Mouse (Mus musculus) brown adipose tissue, adult 24 weeks (tissue): ENCODE data around the gene Fam13a. TPM values are rescaled to one million over a fixed set of nuclear protein-coding genes. Genes with fewer than 3 reads are reported as not detected.

Experiments
- H3K27ac ChIP-seq: fragments of 200-500 bp; replicated peaks from 2 replicates; pipeline ENCODE4 v1.5.1; 2012; ENCODE audit warnings: low read depth, mild to moderate bottlenecking, low read length
- H3K4me1 ChIP-seq: fragments of 200-500 bp; 2 replicates; pipeline ENCODE4 v1.6.1; 2012; ENCODE audit warnings: low read length, mixed read lengths; ENCODE audit not compliant: control insufficient read depth, insufficient read depth, insufficient read length
- H3K4me3 ChIP-seq: fragments of 200-500 bp; 2 replicates; pipeline ENCODE4 v1.5.1; 2012; ENCODE audit warnings: low read depth, mild to moderate bottlenecking, low read length, moderate library complexity; ENCODE audit not compliant: insufficient read depth
- polyA plus RNA-seq: library from polyadenylated mRNA; stranded (reverse); fragments of >200 nt; gene quantifications from 2 replicates; pipeline ENCODE4 v1.2.4, GENCODE M21; 2012; ENCODE audit not compliant: missing spikeins, insufficient read depth, insufficient read length

Gene Fam13a
- polyA plus RNA-seq, 1 experiment = 80.3 TPM

DNA sequence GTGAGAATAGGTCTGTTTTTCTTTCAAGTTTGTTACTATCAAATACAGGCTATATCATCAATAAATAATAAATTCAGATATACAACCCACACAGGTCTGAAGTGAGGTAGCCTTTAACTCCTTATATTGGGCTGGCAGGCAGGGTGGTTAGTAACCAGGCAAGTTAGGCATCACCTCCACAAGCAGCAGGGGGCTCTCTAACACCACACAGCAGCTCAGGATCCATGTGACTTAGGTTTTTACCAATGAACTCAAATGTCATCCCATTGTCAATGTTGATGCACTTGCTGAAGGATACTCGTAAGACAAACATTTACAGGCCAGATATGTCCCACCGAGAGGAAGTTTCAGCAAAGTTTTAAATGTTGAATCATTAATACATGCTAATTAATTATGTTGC, 4.0 kb downstream of the Fam13a start:
- peaks cover 12% of the 10 kb centered on the region for H3K4me1 ChIP-seq

DNA sequence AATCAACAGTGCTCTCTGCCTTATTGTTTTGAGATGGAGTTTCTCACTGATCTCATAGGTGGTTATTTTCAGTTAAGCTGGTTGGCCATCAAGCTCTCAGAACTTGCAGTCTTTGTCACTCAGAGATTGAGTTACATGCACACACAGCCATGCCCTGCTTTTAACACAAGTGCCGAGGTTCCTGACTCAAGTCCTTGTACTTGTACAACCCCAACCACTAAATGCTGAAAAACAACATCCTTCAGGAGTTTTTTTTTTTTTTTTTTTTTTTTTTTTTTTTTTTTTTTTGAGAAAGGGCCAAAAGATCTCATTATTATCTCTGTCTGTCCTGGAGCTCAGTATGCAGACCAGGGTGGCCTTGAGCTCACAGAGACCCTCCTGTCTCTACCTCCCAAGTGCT, 4.5 kb downstream of the Fam13a start:
- 0 out of 2 replicates have a peak overlapping the region, but pooled peaks have one; percentile 23 for H3K27ac ChIP-seq
- no peak overlapping the region for H3K4me3 ChIP-seq
- peaks cover 13% of the 10 kb centered on the region for H3K4me1 ChIP-seq

More for the DNA sequence above, 4.0 kb downstream of the Fam13a start:
- H3K4me3 ChIP-seq = no peak overlapping the region
- H3K27ac ChIP-seq = no peak overlapping the region

DNA sequence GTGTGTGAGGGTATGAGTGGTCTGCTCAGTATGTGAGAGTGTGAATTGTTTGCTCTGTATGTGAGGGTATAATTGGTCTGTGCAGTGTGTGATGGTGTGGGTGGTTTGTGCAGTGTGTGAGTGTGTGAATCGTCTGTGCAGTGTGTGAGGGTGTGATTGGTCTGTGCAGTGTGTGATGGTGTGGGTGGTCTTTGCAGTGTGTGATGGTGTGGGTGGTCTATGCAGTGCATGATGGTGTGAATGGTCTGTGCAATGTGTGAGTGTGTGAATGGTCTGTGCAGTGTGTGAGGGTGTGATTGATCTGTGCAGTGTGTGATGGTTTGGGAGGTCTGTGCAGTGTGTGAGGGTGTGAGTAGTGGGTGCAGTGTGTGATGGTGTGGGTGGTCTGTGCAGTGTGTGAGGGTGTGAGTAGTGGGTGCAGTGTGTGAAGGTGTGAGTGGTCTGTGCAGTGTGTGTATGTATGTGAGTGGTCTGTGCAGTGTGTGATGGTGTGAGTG, 8.0 kb downstream of the Fam13a start:
- H3K4me3 ChIP-seq = no peak overlapping the region
- H3K4me1 ChIP-seq = peaks cover 14% of the 10 kb centered on the region
- H3K27ac ChIP-seq = no peak overlapping the region

DNA sequence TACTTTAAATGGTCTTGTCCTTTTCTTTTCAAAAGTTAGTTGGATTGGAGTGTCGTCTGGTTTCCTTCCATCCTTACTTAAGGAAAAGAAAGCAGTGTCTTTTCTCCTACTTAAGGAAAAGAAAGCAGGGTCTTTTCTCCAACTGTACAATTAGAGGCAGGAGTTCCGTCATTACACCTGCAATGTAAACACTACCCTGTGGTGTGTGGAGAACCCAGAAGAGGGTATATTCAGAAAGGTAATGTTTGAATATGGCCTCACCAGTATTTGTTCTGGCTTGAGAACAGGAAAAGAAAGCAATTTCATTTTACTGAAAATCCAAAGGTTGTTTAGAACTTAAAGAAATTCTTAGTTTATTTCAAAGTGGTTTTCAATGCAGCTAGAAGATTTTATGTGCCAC, 9.6 kb downstream of the Fam13a start:
- Histone ChIP-seq H3K27ac (no peak overlapping the region), H3K4me1 (peaks cover 14% of the 10 kb centered on the region), H3K4me3 (no peak overlapping the region)

DNA sequence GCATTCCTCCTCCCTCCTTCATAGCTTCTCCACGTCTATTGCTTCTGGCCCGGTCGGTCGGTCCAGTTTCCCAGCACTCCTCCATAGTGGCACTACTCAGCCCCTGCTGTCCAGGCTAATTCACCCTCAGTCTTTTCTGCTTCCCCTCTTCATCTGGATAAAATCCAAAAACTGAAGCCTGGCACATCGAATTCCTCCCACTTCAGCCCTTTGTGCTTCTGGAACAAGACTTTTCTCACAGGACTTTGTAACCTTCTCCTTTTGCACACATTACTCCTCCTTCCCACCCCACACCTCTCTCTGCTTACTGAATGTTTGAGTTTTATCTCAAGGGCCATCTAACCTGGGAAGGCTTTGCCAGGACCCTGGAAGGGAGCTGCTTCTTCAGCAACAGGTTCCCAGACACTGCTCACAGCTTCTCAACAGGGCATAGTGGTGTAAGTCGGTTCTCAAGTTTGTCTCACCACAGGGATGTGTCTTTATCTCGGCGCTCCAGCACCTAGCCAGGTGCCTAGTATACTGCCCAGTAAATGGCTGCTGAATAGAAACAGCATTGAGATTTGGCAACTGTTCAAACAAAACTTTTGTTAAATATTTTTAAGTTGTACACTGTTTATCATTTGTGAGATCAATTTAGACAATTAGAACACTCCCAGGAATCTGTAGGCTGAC, 10.1 kb downstream of the Fam13a start:
- H3K27ac ChIP-seq = peak overlapping the region; percentile 17; the same call in 1 of the 2 replicates
- H3K4me3 ChIP-seq = no peak overlapping the region
- peaks cover 14% of the 10 kb centered on the region for H3K4me1 ChIP-seq

DNA sequence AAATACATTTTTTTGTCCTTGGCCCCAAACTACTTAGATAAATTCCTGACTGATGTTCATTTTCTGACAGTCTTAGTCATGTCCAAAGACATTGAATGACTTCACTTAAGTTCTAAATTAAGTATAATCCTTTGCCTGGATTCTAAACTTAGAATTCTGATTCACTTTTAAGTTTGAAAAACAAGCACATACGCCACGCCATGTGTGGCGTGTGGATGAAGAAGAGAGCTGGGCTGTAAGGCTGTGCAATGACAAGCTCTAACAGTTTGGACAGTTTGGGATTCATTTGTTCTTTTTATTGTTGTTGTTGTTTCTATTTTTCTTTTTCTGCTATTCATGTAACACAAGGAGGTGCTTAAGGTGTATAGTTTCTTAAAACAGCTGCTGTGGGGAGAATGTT, 13.6 kb downstream of the Fam13a start:
- Histone ChIP-seq H3K4me3 (no peak overlapping the region), H3K27ac (peak overlapping the region; percentile 18; the same call in 1 of the 2 replicates), H3K4me1 (peaks cover 9% of the 10 kb centered on the region)

DNA sequence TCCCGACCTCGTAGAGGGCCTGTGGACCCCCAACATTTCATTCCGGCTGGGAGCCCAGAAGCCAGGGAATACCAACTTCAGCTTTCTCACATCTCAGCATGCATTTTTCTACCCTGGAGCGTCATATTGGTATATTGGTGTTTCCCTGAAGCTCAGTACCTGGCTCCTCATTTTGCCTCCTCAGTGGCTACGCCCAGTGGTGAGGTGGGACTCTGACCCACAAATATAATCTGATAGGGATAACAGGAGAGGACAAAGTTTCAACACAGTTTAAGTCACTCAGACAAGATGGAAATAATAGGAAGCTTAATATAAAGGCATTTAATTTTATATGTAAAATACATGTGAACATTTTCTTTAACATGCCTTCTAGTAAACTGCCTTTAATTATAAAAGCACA, 19.7 kb downstream of the Fam13a start:
- H3K27ac ChIP-seq = no peak overlapping the region
- H3K4me3 ChIP-seq = no peak overlapping the region
- H3K4me1 ChIP-seq = peaks cover 3% of the 10 kb centered on the region

DNA sequence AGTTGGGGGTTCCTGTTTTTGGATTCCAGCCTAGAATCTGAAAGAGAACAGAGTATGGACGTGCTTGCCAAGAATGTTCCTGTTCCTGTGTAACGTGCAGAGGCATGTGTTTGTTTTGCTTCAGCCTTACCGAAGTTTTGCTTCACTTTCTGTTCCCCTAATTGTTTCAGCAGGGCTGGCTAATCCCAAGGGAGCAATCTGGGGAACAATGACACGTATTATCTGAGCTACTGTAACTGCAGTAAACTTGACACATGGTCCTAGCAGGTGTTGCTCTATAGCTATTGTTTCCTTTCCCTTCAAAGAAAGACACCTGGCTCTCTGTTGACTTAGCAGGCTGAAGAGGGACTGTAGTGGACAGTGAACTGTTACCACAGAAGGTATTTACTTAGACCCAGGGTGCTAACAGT, 25.3 kb downstream of the Fam13a start:
- peaks cover 10% of the 10 kb centered on the region; the same call in 1 of the 2 replicates for H3K4me1 ChIP-seq
- H3K4me3 ChIP-seq = 0 out of 2 replicates have a peak overlapping the region, but pooled peaks have one; percentile 16
- peak overlapping the region; percentile 28 for H3K27ac ChIP-seq

DNA sequence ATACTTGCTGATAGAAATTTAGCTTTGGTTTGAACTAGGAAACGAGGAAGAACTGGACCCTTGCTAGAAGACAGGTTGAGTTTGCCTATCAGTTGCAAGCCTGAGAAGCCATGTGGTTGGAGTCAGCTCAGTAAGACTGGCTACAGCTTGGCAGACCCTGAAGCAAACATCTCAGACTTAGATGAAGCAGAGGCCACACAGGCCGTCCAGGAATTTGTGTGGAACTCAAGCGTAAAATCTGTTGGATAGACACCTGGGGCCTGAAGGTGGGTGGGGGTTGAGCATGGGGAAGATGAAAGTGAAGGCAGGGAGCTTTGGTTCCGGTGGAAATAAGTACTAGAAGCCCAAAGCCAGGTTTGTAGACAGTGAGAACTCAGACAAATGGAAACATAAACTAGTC, 25.8 kb downstream of the Fam13a start:
- Histone ChIP-seq H3K27ac (peak overlapping the region; percentile 28), H3K4me1 (peaks cover 10% of the 10 kb centered on the region; the same call in 1 of the 2 replicates), H3K4me3 (0 out of 2 replicates have a peak overlapping the region, but pooled peaks have one; percentile 16)

DNA sequence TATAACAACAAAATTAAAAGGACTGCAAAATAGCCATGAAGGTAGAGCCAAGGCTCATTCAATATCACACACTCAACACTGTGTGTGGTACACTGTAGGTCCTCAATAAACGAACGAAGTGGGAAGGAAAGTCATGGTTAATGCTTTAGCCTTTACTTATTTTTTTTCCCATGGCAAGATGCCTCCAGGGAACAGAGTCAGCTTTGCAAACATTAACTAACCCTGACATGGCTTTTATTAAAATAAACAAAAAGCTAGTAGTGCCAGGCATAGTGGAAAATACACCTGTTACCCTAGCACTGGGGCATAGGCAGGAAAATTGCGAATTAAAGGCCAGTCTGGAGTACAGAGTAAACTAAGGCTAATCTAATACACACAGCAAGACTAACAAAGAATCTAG, 35.2 kb downstream of the Fam13a start:
- Histone ChIP-seq H3K4me1 (no peaks in the 10 kb centered on the region), H3K27ac (no peak overlapping the region), H3K4me3 (no peak overlapping the region)

DNA sequence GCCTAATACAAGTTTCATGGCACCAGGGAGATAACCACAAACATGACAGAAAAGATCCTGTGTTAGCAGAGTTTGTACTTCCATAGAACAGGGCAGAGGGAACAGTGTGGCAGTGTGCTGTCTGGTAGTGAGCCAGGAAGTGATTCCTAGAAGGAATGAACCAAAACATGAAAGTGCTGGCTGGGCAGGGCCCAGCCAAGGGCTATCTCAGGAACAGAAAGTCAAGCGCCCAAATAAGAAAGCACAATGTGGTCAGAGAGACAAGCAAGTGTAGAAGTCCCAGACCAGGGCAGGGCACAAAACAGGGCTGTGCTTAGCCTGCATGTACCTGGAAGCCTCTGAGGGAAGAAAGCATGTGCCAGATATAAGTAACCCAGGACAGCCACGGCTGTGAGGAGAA, 35.6 kb downstream of the Fam13a start:
- H3K27ac ChIP-seq = no peak overlapping the region
- H3K4me1 ChIP-seq = no peaks in the 10 kb centered on the region
- no peak overlapping the region for H3K4me3 ChIP-seq

DNA sequence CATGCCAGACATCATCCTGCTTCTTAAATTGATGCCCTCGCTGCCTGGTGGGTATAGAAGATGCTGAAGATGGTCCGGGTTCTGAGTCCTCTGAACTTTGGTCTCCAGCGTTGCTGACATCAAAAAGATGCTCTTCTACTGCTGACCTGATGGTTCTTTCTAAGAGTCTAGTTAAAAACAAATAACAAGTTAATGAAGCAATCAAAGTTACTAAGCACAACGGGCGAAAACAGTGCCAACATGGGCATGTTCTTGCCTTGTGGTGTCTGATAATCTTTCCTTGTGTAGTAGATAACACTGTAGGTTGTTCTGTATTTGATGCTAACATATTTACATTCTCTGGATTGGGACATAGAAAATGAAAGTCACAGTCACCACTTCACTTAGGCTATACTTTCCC, 37.2 kb downstream of the Fam13a start:
- Histone ChIP-seq H3K4me1 (no peaks in the 10 kb centered on the region), H3K4me3 (no peak overlapping the region), H3K27ac (no peak overlapping the region)

DNA sequence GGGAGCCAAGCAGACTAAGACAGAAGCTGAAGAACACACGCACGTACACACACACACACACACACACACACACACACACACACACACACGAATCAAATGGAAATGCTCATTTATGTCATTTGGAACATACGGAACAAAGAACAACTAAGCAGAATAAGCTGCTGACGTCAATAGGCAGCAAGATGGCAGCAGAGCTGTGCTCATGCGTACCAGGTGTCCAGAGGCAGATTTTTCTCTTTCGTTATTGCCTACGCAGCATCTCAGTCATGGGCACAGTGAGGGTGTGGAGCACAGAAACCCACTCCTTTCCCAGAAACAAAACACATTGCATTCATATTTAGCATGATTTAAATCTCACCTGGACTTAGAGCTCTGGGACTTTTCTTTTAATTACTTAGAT, 39.2 kb downstream of the Fam13a start:
- H3K27ac ChIP-seq = no peak overlapping the region
- H3K4me1 ChIP-seq = no peaks in the 10 kb centered on the region
- H3K4me3 ChIP-seq = no peak overlapping the region

DNA sequence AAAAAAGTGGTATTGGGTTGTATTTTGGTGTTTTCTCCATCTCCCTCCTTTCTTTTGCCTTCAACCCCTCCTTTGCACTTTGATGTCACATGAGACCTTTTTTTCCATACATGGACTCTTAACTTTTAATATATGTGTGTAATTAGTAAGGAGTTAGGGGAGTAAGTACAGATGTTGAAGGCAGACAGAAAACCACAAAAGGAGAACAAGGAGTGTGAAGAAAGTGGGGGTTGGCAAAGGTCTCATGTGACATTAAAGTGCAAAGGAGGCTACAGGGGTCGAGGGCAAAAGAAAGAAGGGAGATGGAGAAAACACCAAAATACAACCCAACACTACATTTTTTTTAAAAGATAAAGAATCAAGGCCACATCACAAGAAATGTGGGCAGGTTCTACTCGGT, 49.1 kb downstream of the Fam13a start:
- Histone ChIP-seq H3K4me1 (no peaks in the 10 kb centered on the region), H3K4me3 (no peak overlapping the region), H3K27ac (0 out of 2 replicates have a peak overlapping the region, but pooled peaks have one; percentile 11)

DNA sequence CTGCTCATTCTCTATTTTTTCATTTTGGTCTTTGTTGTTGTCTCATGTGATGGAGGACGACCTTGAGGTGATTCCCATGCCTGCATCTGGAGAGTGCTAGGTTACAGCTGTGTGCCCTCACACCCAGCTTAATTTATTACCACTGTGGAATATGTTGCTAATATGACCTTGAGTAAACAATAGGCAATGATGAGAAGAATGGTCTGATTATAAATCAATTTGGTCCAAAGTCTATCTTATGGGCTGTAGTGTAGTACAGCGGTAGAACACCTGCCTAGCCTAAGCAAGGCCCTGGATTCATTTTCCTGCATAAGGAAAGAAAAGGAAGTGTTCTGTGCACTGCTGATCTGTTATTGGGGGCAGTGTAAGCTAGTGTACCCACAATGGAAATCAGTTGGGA, 49.9 kb downstream of the Fam13a start:
- Histone ChIP-seq H3K4me1 (no peaks in the 10 kb centered on the region), H3K27ac (no peak overlapping the region), H3K4me3 (no peak overlapping the region)

DNA sequence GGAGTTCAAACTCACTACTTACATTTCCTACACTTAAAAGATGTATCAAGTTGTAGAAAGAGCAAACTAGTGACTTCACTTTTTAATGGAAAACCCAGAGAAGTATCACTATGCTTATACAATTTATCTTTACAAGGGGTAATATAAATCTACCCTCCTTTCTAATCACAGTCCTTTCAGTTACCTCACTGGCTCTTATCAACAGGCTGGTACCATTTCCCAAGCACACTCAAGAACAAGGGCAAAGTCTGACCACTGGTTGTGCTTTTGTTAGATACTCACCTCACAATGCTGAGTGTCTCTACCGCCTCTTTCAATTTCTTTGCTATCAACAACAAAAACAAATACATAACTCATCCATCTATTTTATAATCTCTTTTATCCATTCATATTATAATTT, 51.5 kb downstream of the Fam13a start:
- Histone ChIP-seq H3K4me1 (no peaks in the 10 kb centered on the region), H3K27ac (no peak overlapping the region), H3K4me3 (no peak overlapping the region)
